Mouse (Mus musculus) frontal cortex, postnatal 36 days (tissue): ENCODE measurements around the gene Pde4b.
"Not testable (repeated sequence)": the region's sequence is repeated elsewhere in the genome, so short reads cannot be mapped to it uniquely, and the experiment has no call there.

ENCODE experiments used
- DNase-seq, 2 experiments: peaks; one replicate each; pipeline ENCODE4 v3.0.0; 2022; ENCODE audit warnings: low spot score in 2 of 2

Gene Pde4b

GRCm38 (mm10) chr4:102478860-102479259 is 391.5 kb downstream of the Pde4b start:
- no peak for DNase-seq

GRCm38 (mm10) chr4:102480830-102481484 is 393.6 kb downstream of the Pde4b start:
- peak; percentile 43 to 74 for DNase-seq

GRCm38 (mm10) chr4:102483354-102484018 is 396.1 kb downstream of the Pde4b start:
- peak; percentile 24 to 27 for DNase-seq

GRCm38 (mm10) chr4:102484738-102485137 is 397.4 kb downstream of the Pde4b start:
- DNase-seq, result peak in 1 of 2 experiments; percentile 26

- DNase-seq, result no peak
Measured at GRCm38 (mm10) chr4:102486134-102486920, 399.0 kb downstream of the Pde4b start.

GRCm38 (mm10) chr4:102486921-102487240 is 399.5 kb downstream of the Pde4b start:
- no peak for DNase-seq

GRCm38 (mm10) chr4:102488000-102488399 is 400.7 kb downstream of the Pde4b start:
- DNase-seq, result no peak

GRCm38 (mm10) chr4:102491468-102492123 is 404.3 kb downstream of the Pde4b start:
- no peak for DNase-seq

GRCm38 (mm10) chr4:102492911-102493310 is 405.6 kb downstream of the Pde4b start:
- no peak for DNase-seq

GRCm38 (mm10) chr4:102493342-102494128 is 406.2 kb downstream of the Pde4b start:
- peak in 1 of 2 experiments; percentile 41 for DNase-seq

GRCm38 (mm10) chr4:102494203-102494602 is 406.9 kb downstream of the Pde4b start:
- not testable (repeated sequence) for DNase-seq

- no peak for DNase-seq
Measured at GRCm38 (mm10) chr4:102495001-102495400, 407.7 kb downstream of the Pde4b start.

GRCm38 (mm10) chr4:102495474-102495873 is 408.1 kb downstream of the Pde4b start:
- DNase-seq, result no peak

- DNase-seq, result no peak
Measured at GRCm38 (mm10) chr4:102496269-102497177, 409.2 kb downstream of the Pde4b start.

GRCm38 (mm10) chr4:102497221-102497620 is 409.9 kb downstream of the Pde4b start:
- no peak for DNase-seq

- no peak for DNase-seq
Measured at GRCm38 (mm10) chr4:102498169-102498919, 411.0 kb downstream of the Pde4b start.

GRCm38 (mm10) chr4:102498920-102499316 is 411.6 kb downstream of the Pde4b start:
- no peak for DNase-seq

- no peak for DNase-seq
Measured at GRCm38 (mm10) chr4:102505714-102506113, 418.4 kb downstream of the Pde4b start.
